Mouse (Mus musculus): ENCODE measurements around the gene Smad5. TPM values are rescaled to one million over a fixed set of nuclear protein-coding genes. Genes with fewer than 3 reads are reported as not detected.

The Smad5 gene
- polyA plus RNA-seq, 1 experiment = 27.1 TPM

GRCm38 (mm10) chr13:56762446-56763229 lies 59.8 kb downstream of the Smad5 start:
- Histone ChIP-seq H3K4me3 (replicated peaks; ENCODE audit: extremely low read depth, low read depth, low read length) (no peak overlapping the region), H3K4me1 (ENCODE audit: control insufficient read depth, insufficient read depth, low read length) (0 out of 2 replicates have a peak, but pooled peaks cover 2% of the 10 kb centered on the region)
- DNase-seq = no peak
- WGBS = 45% methylated on average over 13 of the region's 13 CpGs
- no peak for TF ChIP-seq POLR2A (IDR thresholded peaks at IDR 0.05; ENCODE audit: borderline replicate concordance, extremely low read depth, low read depth, low read length)
- no peak for TF ChIP-seq CTCF (IDR thresholded peaks at IDR 0.05; ENCODE audit: insufficient read depth, low read length)

- WGBS = 15% methylated on average over 25 of the region's 25 CpGs
- TF ChIP-seq CTCF (IDR thresholded peaks at IDR 0.05; ENCODE audit: insufficient read depth, low read length) = no peak
- TF ChIP-seq POLR2A (IDR thresholded peaks at IDR 0.05; ENCODE audit: borderline replicate concordance, extremely low read depth, low read depth, low read length) = no peak
- no peak for DNase-seq
- H3K4me1 ChIP-seq (ENCODE audit: control insufficient read depth, insufficient read depth, low read length) = 0 out of 2 replicates have a peak, but pooled peaks cover 2% of the 10 kb centered on the region
- peak overlapping the region; percentile 40 for H3K4me3 ChIP-seq (replicated peaks; ENCODE audit: extremely low read depth, low read depth, low read length)
These were observed 62.6 kb downstream of the Smad5 start for GRCm38 (mm10) chr13:56765284-56766032.

- DNase-seq = no peak
- WGBS = 51% methylated on average over 5 of the region's 5 CpGs
- Histone ChIP-seq H3K4me1 (ENCODE audit: control insufficient read depth, insufficient read depth, low read length) (0 out of 2 replicates have a peak, but pooled peaks cover 2% of the 10 kb centered on the region), H3K4me3 (replicated peaks; ENCODE audit: extremely low read depth, low read depth, low read length) (no peak overlapping the region)
- TF ChIP-seq CTCF (IDR thresholded peaks at IDR 0.05; ENCODE audit: insufficient read depth, low read length) (no peak), POLR2A (IDR thresholded peaks at IDR 0.05; ENCODE audit: borderline replicate concordance, extremely low read depth, low read depth, low read length) (no peak)
These were observed 63.4 kb downstream of the Smad5 start for GRCm38 (mm10) chr13:56766211-56766610.

- 56% methylated on average over 4 of the region's 4 CpGs for WGBS
- no peak overlapping the region for H3K4me3 ChIP-seq (replicated peaks; ENCODE audit: extremely low read depth, low read depth, low read length)
- 0 out of 2 replicates have a peak, but pooled peaks cover 2% of the 10 kb centered on the region for H3K4me1 ChIP-seq (ENCODE audit: control insufficient read depth, insufficient read depth, low read length)
- no peak for DNase-seq
- TF ChIP-seq CTCF (IDR thresholded peaks at IDR 0.05; ENCODE audit: insufficient read depth, low read length) = no peak
- no peak for TF ChIP-seq POLR2A (IDR thresholded peaks at IDR 0.05; ENCODE audit: borderline replicate concordance, extremely low read depth, low read depth, low read length)
These were observed 66.6 kb downstream of the Smad5 start for GRCm38 (mm10) chr13:56769431-56769830.

- TF ChIP-seq CTCF (IDR thresholded peaks at IDR 0.05; ENCODE audit: insufficient read depth, low read length) (no peak), POLR2A (IDR thresholded peaks at IDR 0.05; ENCODE audit: borderline replicate concordance, extremely low read depth, low read depth, low read length) (no peak)
- no peak for DNase-seq
- WGBS = 77% methylated on average over 1 of the region's 1 CpGs
- Histone ChIP-seq H3K4me1 (ENCODE audit: control insufficient read depth, insufficient read depth, low read length) (0 out of 2 replicates have a peak, but pooled peaks cover 2% of the 10 kb centered on the region), H3K4me3 (replicated peaks; ENCODE audit: extremely low read depth, low read depth, low read length) (no peak overlapping the region)
These were observed 67.3 kb downstream of the Smad5 start for GRCm38 (mm10) chr13:56770136-56770578.

- no peaks in the 10 kb centered on the region for H3K4me1 ChIP-seq (ENCODE audit: control insufficient read depth, insufficient read depth, low read length)
- TF ChIP-seq CTCF (IDR thresholded peaks at IDR 0.05; ENCODE audit: insufficient read depth, low read length) (no peak), POLR2A (IDR thresholded peaks at IDR 0.05; ENCODE audit: borderline replicate concordance, extremely low read depth, low read depth, low read length) (no peak)
- DNase-seq = no peak
- WGBS = 63% methylated on average over 5 of the region's 5 CpGs
- H3K4me3 ChIP-seq (replicated peaks; ENCODE audit: extremely low read depth, low read depth, low read length) = no peak overlapping the region
These were observed 68.0 kb downstream of the Smad5 start for GRCm38 (mm10) chr13:56770786-56771185.

GRCm38 (mm10) chr13:56772592-56772991 lies 69.8 kb downstream of the Smad5 start:
- DNase-seq = no peak
- Histone ChIP-seq H3K4me1 (ENCODE audit: control insufficient read depth, insufficient read depth, low read length) (no peaks in the 10 kb centered on the region), H3K4me3 (replicated peaks; ENCODE audit: extremely low read depth, low read depth, low read length) (no peak overlapping the region)
- 35% methylated on average over 3 of the region's 3 CpGs for WGBS
- no peak for TF ChIP-seq POLR2A (IDR thresholded peaks at IDR 0.05; ENCODE audit: borderline replicate concordance, extremely low read depth, low read depth, low read length)
- 0 out of 2 replicates have a peak, but pooled peaks have one; percentile 9 for TF ChIP-seq CTCF (IDR thresholded peaks at IDR 0.05; ENCODE audit: insufficient read depth, low read length)

GRCm38 (mm10) chr13:56773262-56773870 lies 70.6 kb downstream of the Smad5 start:
- Histone ChIP-seq H3K4me3 (replicated peaks; ENCODE audit: extremely low read depth, low read depth, low read length) (no peak overlapping the region), H3K4me1 (ENCODE audit: control insufficient read depth, insufficient read depth, low read length) (no peaks in the 10 kb centered on the region)
- TF ChIP-seq CTCF (IDR thresholded peaks at IDR 0.05; ENCODE audit: insufficient read depth, low read length) (no peak), POLR2A (IDR thresholded peaks at IDR 0.05; ENCODE audit: borderline replicate concordance, extremely low read depth, low read depth, low read length) (no peak)
- DNase-seq = no peak
- 40% methylated on average over 14 of the region's 14 CpGs for WGBS

GRCm38 (mm10) chr13:56774304-56774703 lies 71.5 kb downstream of the Smad5 start:
- no peak for TF ChIP-seq CTCF (IDR thresholded peaks at IDR 0.05; ENCODE audit: insufficient read depth, low read length)
- no peak for TF ChIP-seq POLR2A (IDR thresholded peaks at IDR 0.05; ENCODE audit: borderline replicate concordance, extremely low read depth, low read depth, low read length)
- WGBS = 52% methylated on average over 5 of the region's 5 CpGs
- no peak for DNase-seq
- H3K4me3 ChIP-seq (replicated peaks; ENCODE audit: extremely low read depth, low read depth, low read length) = no peak overlapping the region
- no peaks in the 10 kb centered on the region for H3K4me1 ChIP-seq (ENCODE audit: control insufficient read depth, insufficient read depth, low read length)

Measured in lung, adult 2 months (tissue).